Mouse (Mus musculus): Measurements from ENCODE around the gene Mmadhc. TPM values are rescaled to one million over a fixed set of nuclear protein-coding genes. Genes with fewer than 3 reads are reported as not detected.
A peak's percentile ranks its signal among the peaks of the same experiment; 100 is the strongest.

The Mmadhc gene
- total and polyA plus RNA-seq, 3 experiments = 91.2 to 112 TPM; not detected in 1

- no peaks in the 10 kb centered on the region for H3K27me3 ChIP-seq (ENCODE audit: control insufficient read depth in 1 of 2, insufficient read depth in 2 of 2, low read length in 2 of 2)
- H3K9me3 ChIP-seq (replicated peaks; ENCODE audit: insufficient read depth, low read length) = no peaks in the 10 kb centered on the region
- no peaks in the 10 kb centered on the region for H3K4me1 ChIP-seq (ENCODE audit: control insufficient read depth in 1 of 2, insufficient read depth in 2 of 2, low read length in 2 of 2)
- no peak for DNase-seq (ENCODE audit: low read depth, low spot score)
- no peak overlapping the region for H3K9ac ChIP-seq (ENCODE audit: control insufficient read depth, low read depth, low read length, poor library complexity, severe bottlenecking)
- no peak for TF ChIP-seq MXI1 (IDR thresholded peaks at IDR 0.05; ENCODE audit: low read depth, low read length)
- TF ChIP-seq ELF1 (IDR thresholded peaks at IDR 0.05; ENCODE audit: low read depth, low read length) = no peak
- TF ChIP-seq MAZ (IDR thresholded peaks at IDR 0.05; ENCODE audit: low read depth, low read length) = no peak
- no peak for TF ChIP-seq ZKSCAN1 (IDR thresholded peaks at IDR 0.05; ENCODE audit: low read depth, low read length)
- no peak for TF ChIP-seq CTCF (IDR thresholded peaks at IDR 0.05 in 2 of 3, conservative IDR thresholded peaks at IDR 0.05 in 1 of 3; ENCODE audit: control insufficient read depth in 1 of 3, insufficient read depth in 1 of 3, low read depth in 2 of 3, low read length in 3 of 3, poor library complexity in 1 of 3, severe bottlenecking in 1 of 3)
- no peak for TF ChIP-seq SIN3A (IDR thresholded peaks at IDR 0.05; ENCODE audit: low read length)
- TF ChIP-seq HCFC1 (IDR thresholded peaks at IDR 0.05; ENCODE audit: low read depth, low read length) = no peak
- no peaks in the 10 kb centered on the region for H3K36me3 ChIP-seq (ENCODE audit: control insufficient read depth in 1 of 2, insufficient read depth in 2 of 2, low read length in 2 of 2)
- H3K4me3 ChIP-seq (ENCODE audit: control insufficient read depth in 1 of 2, insufficient read depth in 1 of 2, low read depth in 2 of 2, low read length in 2 of 2) = no peak overlapping the region
- H3K27ac ChIP-seq (ENCODE audit: control insufficient read depth, low read depth, low read length) = no peak overlapping the region
- H3K79me2 ChIP-seq (ENCODE audit: control insufficient read depth, insufficient read depth, low read length, poor library complexity) = no peaks in the 10 kb centered on the region
These were observed 31.6 kb upstream of the Mmadhc start for GRCm38 (mm10) chr2:50328181-50328580.

- H3K27ac ChIP-seq (ENCODE audit: control insufficient read depth, low read depth, low read length) = no peak overlapping the region
- H3K4me1 ChIP-seq (ENCODE audit: control insufficient read depth in 1 of 2, insufficient read depth in 2 of 2, low read length in 2 of 2) = no peaks in the 10 kb centered on the region
- no peaks in the 10 kb centered on the region for H3K9me3 ChIP-seq (replicated peaks; ENCODE audit: insufficient read depth, low read length)
- H3K4me3 ChIP-seq (ENCODE audit: control insufficient read depth in 1 of 2, insufficient read depth in 1 of 2, low read depth in 2 of 2, low read length in 2 of 2) = no peak overlapping the region
- H3K9ac ChIP-seq (ENCODE audit: control insufficient read depth, low read depth, low read length, poor library complexity, severe bottlenecking) = no peak overlapping the region
- H3K36me3 ChIP-seq (ENCODE audit: control insufficient read depth in 1 of 2, insufficient read depth in 2 of 2, low read length in 2 of 2) = no peaks in the 10 kb centered on the region
- DNase-seq (ENCODE audit: low read depth, low spot score) = no peak
- TF ChIP-seq ZKSCAN1 (IDR thresholded peaks at IDR 0.05; ENCODE audit: low read depth, low read length) (no peak), POLR2AphosphoS5 (IDR thresholded peaks at IDR 0.05; ENCODE audit: borderline replicate concordance, low read depth, low read length) (no peak), SIN3A (IDR thresholded peaks at IDR 0.05; ENCODE audit: low read length) (no peak), ZMIZ1 (IDR thresholded peaks at IDR 0.05; ENCODE audit: low read depth, low read length) (no peak), ZNF384 (IDR thresholded peaks at IDR 0.05; ENCODE audit: low read depth, low read length) (no peak), CTCF (IDR thresholded peaks at IDR 0.05 in 2 of 3, conservative IDR thresholded peaks at IDR 0.05 in 1 of 3; ENCODE audit: control insufficient read depth in 1 of 3, insufficient read depth in 1 of 3, low read depth in 2 of 3, low read length in 3 of 3, poor library complexity in 1 of 3, severe bottlenecking in 1 of 3) (no peak)
- no peaks in the 10 kb centered on the region for H3K79me2 ChIP-seq (ENCODE audit: control insufficient read depth, insufficient read depth, low read length, poor library complexity)
- no peaks in the 10 kb centered on the region for H3K27me3 ChIP-seq (ENCODE audit: control insufficient read depth in 1 of 2, insufficient read depth in 2 of 2, low read length in 2 of 2)
These were observed 28.2 kb upstream of the Mmadhc start for GRCm38 (mm10) chr2:50324799-50325198.

DNA sequence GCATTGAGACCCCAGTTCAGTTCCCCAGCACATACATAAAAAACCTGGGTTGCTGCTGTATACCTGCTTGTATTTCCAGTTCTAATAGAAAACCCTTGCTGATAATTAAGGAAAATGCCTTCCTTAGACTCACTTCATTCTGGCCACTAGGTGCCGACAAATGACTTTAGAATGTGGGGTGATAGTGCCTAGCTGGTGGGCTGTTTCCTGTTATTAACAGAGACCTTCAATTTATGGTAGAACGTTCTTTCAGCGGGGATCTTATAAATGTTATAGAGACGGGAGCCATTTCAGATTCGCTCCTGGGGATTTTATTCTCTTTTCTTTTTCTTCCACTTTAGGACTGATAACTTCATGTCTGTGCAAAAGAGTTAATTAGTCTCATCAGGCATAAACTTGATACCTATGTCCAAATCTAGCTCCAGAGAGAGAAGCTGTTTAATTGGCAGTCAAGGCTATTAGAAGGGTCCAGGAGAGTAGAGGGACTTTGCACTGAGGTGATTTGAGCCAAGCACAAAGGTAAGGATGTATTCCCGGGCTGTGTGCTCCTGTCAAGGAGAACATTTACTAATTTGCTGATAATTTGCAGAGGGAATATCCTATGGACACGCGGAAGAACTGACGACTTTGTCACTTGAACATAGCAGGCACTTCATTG lies 10.2 kb upstream of the Mmadhc start:
- Histone ChIP-seq H3K4me1 (ENCODE audit: control insufficient read depth in 1 of 2, insufficient read depth in 2 of 2, low read length in 2 of 2) (no peaks in the 10 kb centered on the region), H3K27me3 (ENCODE audit: control insufficient read depth in 1 of 2, insufficient read depth in 2 of 2, low read length in 2 of 2) (no peaks in the 10 kb centered on the region)
- DNase-seq (ENCODE audit: low read depth, low spot score) = peak; percentile 58
- TF ChIP-seq RAD21 (IDR thresholded peaks at IDR 0.05; ENCODE audit: low read depth, low read length) (peak; percentile 94), ZMIZ1 (IDR thresholded peaks at IDR 0.05; ENCODE audit: low read depth, low read length) (no peak), JUND (IDR thresholded peaks at IDR 0.05; ENCODE audit: low read depth, low read length) (no peak), MYB (IDR thresholded peaks at IDR 0.05; ENCODE audit: low read depth, low read length) (no peak), TCF12 (IDR thresholded peaks at IDR 0.05; ENCODE audit: low read depth, low read length) (no peak), ZNF384 (IDR thresholded peaks at IDR 0.05; ENCODE audit: low read depth, low read length) (no peak), CHD1 (IDR thresholded peaks at IDR 0.05; ENCODE audit: low read depth, low read length) (no peak), CHD2 (IDR thresholded peaks at IDR 0.05; ENCODE audit: low read length) (no peak), HCFC1 (IDR thresholded peaks at IDR 0.05; ENCODE audit: low read depth, low read length) (no peak), MYC (IDR thresholded peaks at IDR 0.05; ENCODE audit: low read depth, low read length) (no peak), USF2 (IDR thresholded peaks at IDR 0.05; ENCODE audit: borderline replicate concordance in 1 of 2, insufficient read depth in 1 of 2, low read depth in 1 of 2, low read length in 2 of 2) (no peak), GATA1 (IDR thresholded peaks at IDR 0.05; ENCODE audit: low read depth, low read length) (no peak), MEF2A (IDR thresholded peaks at IDR 0.05; ENCODE audit: extremely low read depth, insufficient replicate concordance, low read depth, low read length, poor library complexity, severe bottlenecking) (no peak), MAZ (IDR thresholded peaks at IDR 0.05; ENCODE audit: low read depth, low read length) (no peak), E2F4 (IDR thresholded peaks at IDR 0.05; ENCODE audit: borderline replicate concordance, low read depth, low read length) (no peak), CTCF (IDR thresholded peaks at IDR 0.05 in 2 of 3, conservative IDR thresholded peaks at IDR 0.05 in 1 of 3; ENCODE audit: control insufficient read depth in 1 of 3, insufficient read depth in 1 of 3, low read depth in 2 of 3, low read length in 3 of 3, poor library complexity in 1 of 3, severe bottlenecking in 1 of 3) (peak; percentile 14 to 81 (median 38); a peak in 4 of 6 replicates), ZC3H11A (IDR thresholded peaks at IDR 0.05; ENCODE audit: low read depth, low read length) (peak; percentile 71), RCOR1 (IDR thresholded peaks at IDR 0.05; ENCODE audit: low read depth, low read length) (no peak)

More for the DNA sequence above, 10.2 kb upstream of the Mmadhc start:
- Histone ChIP-seq H3K27ac (ENCODE audit: control insufficient read depth, low read depth, low read length) (no peak overlapping the region), H3K79me2 (ENCODE audit: control insufficient read depth, insufficient read depth, low read length, poor library complexity) (no peaks in the 10 kb centered on the region), H3K9ac (ENCODE audit: control insufficient read depth, low read depth, low read length, poor library complexity, severe bottlenecking) (no peak overlapping the region), H3K9me3 (replicated peaks; ENCODE audit: insufficient read depth, low read length) (no peaks in the 10 kb centered on the region), H3K36me3 (ENCODE audit: control insufficient read depth in 1 of 2, insufficient read depth in 2 of 2, low read length in 2 of 2) (no peaks in the 10 kb centered on the region), H3K4me3 (ENCODE audit: control insufficient read depth in 1 of 2, insufficient read depth in 1 of 2, low read depth in 2 of 2, low read length in 2 of 2) (no peak overlapping the region)

All from MEL (cell line).